Mouse (Mus musculus) 3T3-L1 (cell line): Measurements from ENCODE around the gene Tagln2.

Experiments used
- DNase-seq: peaks from one replicate; pipeline ENCODE4 v3.0.0-alpha.2; 2015; ENCODE audit warnings: low read depth, low spot score

Gene Tagln2

GRCm38 (mm10) chr1:172481111-172481510, 18.7 kb upstream of the Tagln2 start:
- DNase-seq = no peak

- peak; percentile 81 for DNase-seq
Measured at GRCm38 (mm10) chr1:172481540-172482280, 18.1 kb upstream of the Tagln2 start, which contains the start of gene Igsf9. Gene Igsf9 (plus strand): TSS chr1:172481788.

- DNase-seq = no peak
Measured at GRCm38 (mm10) chr1:172482518-172483360, 17.1 kb upstream of the Tagln2 start.

GRCm38 (mm10) chr1:172483361-172483660, 16.5 kb upstream of the Tagln2 start:
- DNase-seq = no peak

GRCm38 (mm10) chr1:172484236-172484635, 15.6 kb upstream of the Tagln2 start:
- no peak for DNase-seq

- DNase-seq = no peak
Measured at GRCm38 (mm10) chr1:172484671-172485070, 15.2 kb upstream of the Tagln2 start.

- DNase-seq = no peak
Measured at GRCm38 (mm10) chr1:172485821-172486220, 14.0 kb upstream of the Tagln2 start.

- DNase-seq = no peak
Measured at GRCm38 (mm10) chr1:172486236-172486635, 13.6 kb upstream of the Tagln2 start.

- no peak for DNase-seq
Measured at GRCm38 (mm10) chr1:172486651-172487050, 13.2 kb upstream of the Tagln2 start.

GRCm38 (mm10) chr1:172487859-172488258, 12.0 kb upstream of the Tagln2 start:
- DNase-seq = no peak

GRCm38 (mm10) chr1:172488831-172489230, 11.0 kb upstream of the Tagln2 start:
- DNase-seq = no peak

GRCm38 (mm10) chr1:172489585-172490250, 10.1 kb upstream of the Tagln2 start:
- DNase-seq = no peak

GRCm38 (mm10) chr1:172490261-172490661, 9.6 kb upstream of the Tagln2 start:
- DNase-seq = peak; percentile 84

GRCm38 (mm10) chr1:172492047-172492446, 7.8 kb upstream of the Tagln2 start:
- no peak for DNase-seq

- DNase-seq = no peak
Measured at GRCm38 (mm10) chr1:172493516-172493915, 6.3 kb upstream of the Tagln2 start.

GRCm38 (mm10) chr1:172496030-172496429, 3.8 kb upstream of the Tagln2 start:
- no peak for DNase-seq

- DNase-seq = no peak
Measured at GRCm38 (mm10) chr1:172497428-172497827, 2.4 kb upstream of the Tagln2 start.

GRCm38 (mm10) chr1:172500451-172501370, 864 bp downstream of the Tagln2 start:
- peak; percentile 85 for DNase-seq

- DNase-seq = peak; percentile 79
Measured at GRCm38 (mm10) chr1:172501371-172502144, 1.7 kb downstream of the Tagln2 start.
